Mouse (Mus musculus) heart, adult 2 months (tissue): ENCODE data around the gene Tmem190.

Experiments
- CTCF ChIP-seq: fragments of 200-600 bp; IDR thresholded peaks from 2 replicates; pipeline ENCODE4 v1.8.1; 2022; ENCODE audit warnings: antibody characterized with exemption, mild to moderate bottlenecking, moderate library complexity
- EP300 ChIP-seq: fragments of 200-500 bp; IDR thresholded peaks from 2 replicates; pipeline ENCODE4 v1.6.1; 2011; ENCODE audit warnings: low read depth, low read length, control low read depth; ENCODE audit not compliant: insufficient read depth
- POLR2A ChIP-seq: fragments of 200-500 bp; IDR thresholded peaks from 2 replicates; pipeline ENCODE4 v1.6.1; 2011; ENCODE audit warnings: mild to moderate bottlenecking, low read depth, low read length, control low read depth; ENCODE audit not compliant: insufficient read depth

DNA sequence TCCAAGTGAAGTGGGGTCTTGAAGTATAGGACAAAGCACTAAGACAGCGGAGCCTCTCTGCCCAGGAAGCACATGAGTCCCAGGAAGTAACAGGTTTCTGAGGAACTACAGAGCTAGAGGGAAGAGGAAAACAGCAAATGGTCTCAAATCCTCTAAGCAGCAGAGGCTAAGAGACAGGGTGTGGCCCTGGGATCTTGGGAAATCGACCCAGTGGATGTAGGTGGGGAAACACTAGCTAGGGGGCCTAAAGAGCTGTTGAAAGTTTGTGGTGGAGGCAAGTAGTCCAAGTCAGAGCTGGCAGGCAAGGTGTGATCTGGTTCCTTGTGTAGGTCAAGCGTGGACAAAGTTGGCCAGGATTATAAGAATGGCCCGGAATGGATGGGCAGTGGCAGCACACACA, 34.4 kb upstream of the Tmem190 start:
- no peak for TF ChIP-seq CTCF
- no peak for TF ChIP-seq EP300
- TF ChIP-seq POLR2A: no peak
